Mouse (Mus musculus): ENCODE measurements around the gene Homer2. TPM values are rescaled to one million over a fixed set of nuclear protein-coding genes. Genes with fewer than 3 reads are reported as not detected.

Homer2 gene
- polyA plus RNA-seq, 1 experiment from 2014 or later: 43.6 TPM

- Histone ChIP-seq H3K9me3 (ENCODE audit: control insufficient read depth, low read length) (no peaks in the 10 kb centered on the region), H3K36me3 (ENCODE audit: control insufficient read depth, insufficient read depth, low read length) (no peaks in the 10 kb centered on the region), H3K4me2 (ENCODE audit: low read depth, low read length) (no peak overlapping the region), H3K4me3 (ENCODE audit: low read length) (no peak overlapping the region), H3K27me3 (replicated peaks; ENCODE audit: control insufficient read depth, insufficient read depth, low read length) (no peaks in the 10 kb centered on the region), H3K4me1 (ENCODE audit: control insufficient read depth, insufficient read depth, low read length) (no peaks in the 10 kb centered on the region), H3K27ac (ENCODE audit: low read length) (no peak overlapping the region), H3K9ac (ENCODE audit: low read depth, low read length) (no peak overlapping the region; the same call in 1 of the 2 replicates)
- ATAC-seq: no peak
- 61% methylated on average over 7 of the region's 7 CpGs for WGBS
Measured at GRCm38 (mm10) chr7:81565381-81566055, 141.8 kb downstream of the Homer2 start.

- Histone ChIP-seq H3K4me3 (ENCODE audit: low read length) (no peak overlapping the region), H3K36me3 (ENCODE audit: control insufficient read depth, insufficient read depth, low read length) (no peaks in the 10 kb centered on the region), H3K27ac (ENCODE audit: low read length) (no peak overlapping the region), H3K9ac (ENCODE audit: low read depth, low read length) (no peak overlapping the region), H3K4me1 (ENCODE audit: control insufficient read depth, insufficient read depth, low read length) (no peaks in the 10 kb centered on the region), H3K27me3 (replicated peaks; ENCODE audit: control insufficient read depth, insufficient read depth, low read length) (no peaks in the 10 kb centered on the region), H3K4me2 (ENCODE audit: low read depth, low read length) (no peak overlapping the region), H3K9me3 (ENCODE audit: control insufficient read depth, low read length) (no peaks in the 10 kb centered on the region)
- WGBS: 67% methylated on average over 7 of the region's 7 CpGs
- no peak for ATAC-seq
Measured at GRCm38 (mm10) chr7:81564766-81565165, 142.6 kb downstream of the Homer2 start.

DNA sequence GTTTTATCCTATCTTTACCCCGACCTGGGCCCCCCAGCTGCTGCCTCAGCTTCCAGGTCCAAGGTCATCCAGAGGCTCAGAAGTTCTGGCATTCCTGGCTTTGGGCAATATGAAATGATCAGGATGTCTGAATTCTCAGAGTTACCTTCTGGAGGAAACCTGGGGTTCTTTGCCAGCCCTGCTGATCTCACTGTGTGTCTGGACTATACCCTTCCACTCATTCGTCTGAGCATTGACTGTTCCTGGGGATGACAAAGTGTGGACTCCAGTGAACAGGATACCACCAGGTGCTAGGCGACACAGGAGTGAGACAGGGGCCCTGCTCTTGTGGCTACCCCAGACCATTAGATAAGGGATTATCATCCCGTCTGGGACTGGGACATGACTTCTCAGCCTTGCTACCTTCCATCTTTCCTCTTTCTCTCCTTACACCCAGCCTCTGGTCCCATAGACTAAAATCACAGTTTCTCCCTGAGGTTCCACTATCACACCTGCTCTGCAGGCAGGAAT lies 143.8 kb downstream of the Homer2 start:
- 70% methylated on average over 4 of the region's 4 CpGs for WGBS
- Histone ChIP-seq H3K9me3 (ENCODE audit: control insufficient read depth, low read length) (no peaks in the 10 kb centered on the region), H3K4me2 (ENCODE audit: low read depth, low read length) (no peak overlapping the region), H3K36me3 (ENCODE audit: control insufficient read depth, insufficient read depth, low read length) (no peaks in the 10 kb centered on the region), H3K9ac (ENCODE audit: low read depth, low read length) (no peak overlapping the region), H3K27me3 (replicated peaks; ENCODE audit: control insufficient read depth, insufficient read depth, low read length) (no peaks in the 10 kb centered on the region), H3K4me1 (ENCODE audit: control insufficient read depth, insufficient read depth, low read length) (no peaks in the 10 kb centered on the region), H3K27ac (ENCODE audit: low read length) (no peak overlapping the region), H3K4me3 (ENCODE audit: low read length) (no peak overlapping the region)
- ATAC-seq: no peak

- Histone ChIP-seq H3K9ac (ENCODE audit: low read depth, low read length) (no peak overlapping the region), H3K4me2 (ENCODE audit: low read depth, low read length) (no peak overlapping the region), H3K4me1 (ENCODE audit: control insufficient read depth, insufficient read depth, low read length) (no peaks in the 10 kb centered on the region), H3K27me3 (replicated peaks; ENCODE audit: control insufficient read depth, insufficient read depth, low read length) (no peaks in the 10 kb centered on the region), H3K27ac (ENCODE audit: low read length) (no peak overlapping the region), H3K4me3 (ENCODE audit: low read length) (no peak overlapping the region), H3K9me3 (ENCODE audit: control insufficient read depth, low read length) (no peaks in the 10 kb centered on the region), H3K36me3 (ENCODE audit: control insufficient read depth, insufficient read depth, low read length) (no peaks in the 10 kb centered on the region)
- no peak for ATAC-seq
- 64% methylated on average over 5 of the region's 5 CpGs for WGBS
Measured at GRCm38 (mm10) chr7:81561211-81561610, 146.1 kb downstream of the Homer2 start.

DNA sequence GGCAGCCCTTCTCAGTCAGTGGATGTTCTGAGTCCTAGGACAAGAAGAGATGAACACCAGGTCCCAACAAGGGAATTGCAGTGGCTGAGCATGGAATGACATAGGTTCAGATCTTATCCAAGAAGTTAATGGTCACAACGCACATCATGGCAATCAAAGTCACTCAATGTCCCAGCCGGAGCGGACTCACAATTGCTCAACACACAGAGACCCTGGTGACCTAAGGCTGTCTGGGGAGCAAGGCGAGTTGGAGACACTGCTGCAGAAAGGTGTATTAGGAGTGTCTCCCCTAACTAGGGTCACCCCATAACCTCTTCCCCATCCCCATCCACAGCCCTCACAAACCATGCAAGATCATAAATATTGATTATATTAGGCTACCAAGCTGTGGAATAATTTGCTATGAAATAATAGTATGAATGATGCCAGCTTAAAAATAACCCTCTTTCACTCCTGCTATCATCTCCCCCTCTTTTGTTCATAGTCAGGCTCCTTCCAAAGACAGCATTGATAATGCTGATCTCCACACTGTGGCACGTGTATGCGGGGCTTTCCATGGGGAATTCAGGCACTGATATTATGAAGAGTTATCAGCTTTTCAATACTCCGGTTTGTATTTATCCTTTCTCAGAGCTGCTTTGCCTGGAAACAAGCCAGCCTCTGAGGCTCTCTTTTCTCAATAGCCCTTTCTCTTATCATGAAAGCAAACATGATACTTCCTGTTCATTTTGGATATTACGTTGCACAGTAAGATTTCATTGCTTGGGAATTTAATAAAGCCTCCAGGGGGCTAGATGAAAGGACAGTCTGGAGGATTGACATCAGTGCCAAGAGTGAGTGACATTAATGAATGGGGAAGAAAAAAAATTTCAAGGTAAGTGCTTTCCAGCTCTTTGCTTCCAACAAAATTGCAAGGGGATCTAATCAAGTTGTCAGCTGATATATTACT lies 147.0 kb downstream of the Homer2 start:
- Histone ChIP-seq H3K27me3 (replicated peaks; ENCODE audit: control insufficient read depth, insufficient read depth, low read length) (no peaks in the 10 kb centered on the region), H3K4me2 (ENCODE audit: low read depth, low read length) (no peak overlapping the region), H3K9ac (ENCODE audit: low read depth, low read length) (no peak overlapping the region), H3K27ac (ENCODE audit: low read length) (no peak overlapping the region), H3K9me3 (ENCODE audit: control insufficient read depth, low read length) (no peaks in the 10 kb centered on the region), H3K4me1 (ENCODE audit: control insufficient read depth, insufficient read depth, low read length) (no peaks in the 10 kb centered on the region), H3K4me3 (ENCODE audit: low read length) (no peak overlapping the region), H3K36me3 (ENCODE audit: control insufficient read depth, insufficient read depth, low read length) (no peaks in the 10 kb centered on the region)
- WGBS: 64% methylated on average over 8 of the region's 8 CpGs
- ATAC-seq: no peak

DNA sequence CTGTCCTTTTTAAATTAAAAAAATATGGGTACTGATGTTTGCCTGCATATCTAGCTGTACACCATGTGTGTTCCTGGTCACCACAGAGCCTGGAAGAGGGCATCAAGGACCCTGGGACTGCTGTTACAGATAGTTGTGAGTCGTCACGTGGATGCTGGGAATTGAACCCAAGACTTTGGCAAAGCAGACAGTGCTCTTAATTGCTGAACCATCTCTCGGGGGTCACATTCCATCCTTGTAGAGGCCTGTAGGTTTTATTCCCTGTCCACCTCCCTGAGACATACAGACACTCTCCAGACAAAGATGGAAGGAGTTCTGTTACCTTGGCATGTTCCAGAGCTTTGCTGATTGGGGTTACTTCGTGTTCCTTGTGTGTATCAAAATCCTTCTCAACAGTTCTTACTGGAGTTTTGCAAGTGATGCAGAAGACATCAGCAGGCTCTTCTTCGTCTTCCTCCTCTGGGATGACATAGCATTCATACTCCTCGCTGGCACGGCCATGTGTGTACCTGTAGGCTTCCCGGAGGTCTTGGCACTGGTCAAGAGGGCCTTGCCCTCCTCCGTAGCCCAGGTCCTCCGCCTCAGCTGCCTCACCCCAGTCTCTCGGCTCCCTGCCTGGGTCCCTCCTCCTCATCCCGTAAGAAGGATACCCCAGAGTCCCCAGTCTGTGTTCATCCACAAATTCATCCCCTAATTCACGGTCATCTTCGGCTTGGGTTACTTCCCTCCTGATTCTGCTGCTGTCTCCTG lies 147.9 kb downstream of the Homer2 start:
- Histone ChIP-seq H3K9me3 (ENCODE audit: control insufficient read depth, low read length) (no peaks in the 10 kb centered on the region), H3K27ac (ENCODE audit: low read length) (no peak overlapping the region), H3K4me3 (ENCODE audit: low read length) (no peak overlapping the region), H3K4me1 (ENCODE audit: control insufficient read depth, insufficient read depth, low read length) (no peaks in the 10 kb centered on the region), H3K4me2 (ENCODE audit: low read depth, low read length) (no peak overlapping the region), H3K27me3 (replicated peaks; ENCODE audit: control insufficient read depth, insufficient read depth, low read length) (no peaks in the 10 kb centered on the region), H3K9ac (ENCODE audit: low read depth, low read length) (no peak overlapping the region), H3K36me3 (ENCODE audit: control insufficient read depth, insufficient read depth, low read length) (no peaks in the 10 kb centered on the region)
- WGBS: 85% methylated on average over 14 of the region's 14 CpGs
- no peak for ATAC-seq

- no peaks in the 10 kb centered on the region for H3K9me3 ChIP-seq (ENCODE audit: control insufficient read depth, low read length)
- no peak for ATAC-seq
- no peaks in the 10 kb centered on the region for H3K27me3 ChIP-seq (replicated peaks; ENCODE audit: control insufficient read depth, insufficient read depth, low read length)
- H3K27ac ChIP-seq (ENCODE audit: low read length): no peak overlapping the region
- H3K4me2 ChIP-seq (ENCODE audit: low read depth, low read length): no peak overlapping the region
- H3K4me3 ChIP-seq (ENCODE audit: low read length): no peak overlapping the region
- H3K36me3 ChIP-seq (ENCODE audit: control insufficient read depth, insufficient read depth, low read length): no peaks in the 10 kb centered on the region
- 56% methylated on average over 4 of the region's 4 CpGs for WGBS
- no peak overlapping the region for H3K9ac ChIP-seq (ENCODE audit: low read depth, low read length)
- no peaks in the 10 kb centered on the region for H3K4me1 ChIP-seq (ENCODE audit: control insufficient read depth, insufficient read depth, low read length)
Measured at GRCm38 (mm10) chr7:81557985-81558360, 149.4 kb downstream of the Homer2 start.

DNA sequence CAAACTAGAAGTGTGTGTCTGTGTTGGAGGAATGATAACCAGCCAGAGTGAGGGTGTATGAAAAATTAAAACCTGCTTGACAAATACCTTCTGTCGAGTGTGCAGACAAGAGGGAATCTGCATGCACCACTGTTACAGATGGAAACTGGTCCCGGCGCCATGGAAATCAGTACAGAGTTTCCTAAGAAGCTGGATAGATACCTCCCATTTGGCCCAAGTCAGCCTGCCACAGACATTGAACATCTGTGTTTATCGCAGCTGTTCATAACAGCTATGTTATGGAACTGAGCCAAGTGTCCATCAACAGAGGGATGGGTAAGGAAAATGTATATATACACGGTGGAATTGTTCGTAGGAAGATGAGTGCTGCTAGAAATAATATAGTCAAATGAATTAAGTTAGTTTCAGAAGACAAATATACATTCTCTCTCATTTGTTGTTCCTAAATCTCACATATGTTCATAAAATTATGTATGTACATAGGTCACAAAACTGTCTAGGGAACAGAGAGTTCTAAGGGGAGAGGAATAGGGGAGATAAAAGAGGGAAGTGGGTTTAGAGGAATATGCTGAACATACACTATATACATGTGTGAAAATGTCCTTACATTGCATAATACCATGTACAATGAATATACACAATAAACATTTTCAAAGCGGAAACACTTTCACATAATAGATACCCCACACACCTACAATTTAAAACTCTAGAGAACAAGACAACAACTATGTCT lies 149.9 kb downstream of the Homer2 start:
- H3K4me3 ChIP-seq (ENCODE audit: low read length): no peak overlapping the region
- H3K9ac ChIP-seq (ENCODE audit: low read depth, low read length): no peak overlapping the region
- H3K9me3 ChIP-seq (ENCODE audit: control insufficient read depth, low read length): no peaks in the 10 kb centered on the region
- no peaks in the 10 kb centered on the region for H3K27me3 ChIP-seq (replicated peaks; ENCODE audit: control insufficient read depth, insufficient read depth, low read length)
- H3K27ac ChIP-seq (ENCODE audit: low read length): no peak overlapping the region
- 57% methylated on average over 7 of the region's 7 CpGs for WGBS
- H3K36me3 ChIP-seq (ENCODE audit: control insufficient read depth, insufficient read depth, low read length): no peaks in the 10 kb centered on the region
- ATAC-seq: no peak
- H3K4me2 ChIP-seq (ENCODE audit: low read depth, low read length): no peak overlapping the region
- no peaks in the 10 kb centered on the region for H3K4me1 ChIP-seq (ENCODE audit: control insufficient read depth, insufficient read depth, low read length)
